Comparison of ENCODE assay signal across 21 mouse cellular contexts in the genomic region with DNA sequence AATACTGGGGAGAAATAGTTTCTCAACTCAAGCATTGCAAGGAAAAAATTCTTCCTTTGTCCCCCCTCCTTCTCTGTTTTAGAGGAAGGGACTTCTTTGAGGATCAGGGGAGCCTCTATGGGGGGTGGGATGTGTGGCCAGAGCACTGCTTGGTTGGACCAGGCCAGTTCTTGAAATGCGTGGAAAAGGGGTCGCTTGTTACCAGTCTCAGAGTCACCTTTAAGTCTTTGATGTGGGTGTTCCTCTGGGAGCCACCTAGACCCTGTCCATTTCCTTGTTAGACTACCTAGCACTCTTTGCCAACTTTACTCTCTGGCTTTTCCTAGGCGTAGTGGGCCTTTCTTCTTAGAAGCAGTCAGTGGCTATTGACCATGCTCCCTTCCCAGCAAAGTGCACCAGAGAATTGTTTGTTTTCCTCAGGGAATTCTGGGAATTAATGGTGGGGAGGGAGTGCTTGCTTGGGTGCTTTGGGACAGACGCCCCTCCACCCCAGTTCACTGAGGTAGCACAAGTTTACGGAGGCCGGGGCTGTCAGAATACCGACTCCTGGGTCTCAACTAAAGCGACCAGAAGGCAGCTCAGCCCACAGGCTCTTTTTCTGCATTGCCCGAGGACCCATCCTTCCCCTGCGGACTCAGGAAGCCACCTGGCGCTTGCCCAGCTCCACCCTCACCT. TPM values are rescaled to one million over a fixed set of nuclear protein-coding genes. Genes with fewer than 3 reads are reported as not detected.
A peak's percentile ranks its signal among the peaks of the same experiment; 100 is the strongest.
DNase-seq lines count a peak whose midpoint lies in the region; ATAC-seq and TF ChIP-seq lines count a peak whose summit lies in the region.
"Had no signal": no experiment of that assay in that cellular context is flagged by ENCODE, and none has a peak within 500 bp of the region (broad histone marks: within the 10 kb centered on the region; RNA-seq: fewer than 3 reads in every experiment).

No protein-coding gene starts in this region.

- peak overlapping the region; percentile 53; the same call in 1 of the 2 replicates for H3K27ac ChIP-seq in hindbrain, embryonic 10.5 days
- no peak overlapping the region for H3K27ac ChIP-seq in hindbrain, embryonic 12.5 days
- peak overlapping the region; percentile 45; the same call in 1 of the 2 replicates for H3K27ac ChIP-seq in hindbrain, postnatal 0 days
- H3K27ac ChIP-seq in midbrain, embryonic 16.5 days (ENCODE audit: low read length): 0 out of 2 replicates have a peak overlapping the region, but pooled peaks have one; percentile 3

- WGBS in hindbrain, embryonic 10.5 days: under 1% methylated on average over 11 of the region's 11 CpGs
- 1% methylated on average over 11 of the region's 11 CpGs for WGBS in hindbrain, embryonic 12.5 days
- whole genome bisulfite sequencing in hindbrain, postnatal 0 days: 7% methylated on average over 11 of the region's 11 CpGs
- 7% methylated on average over 11 of the region's 11 CpGs for WGBS in midbrain, embryonic 16.5 days

- peak overlapping the region; percentile 29; the same call in 1 of the 2 replicates for H3K4me3 ChIP-seq in hindbrain, embryonic 10.5 days
- no peak overlapping the region for H3K4me3 ChIP-seq in hindbrain, embryonic 12.5 days
- H3K4me3 ChIP-seq in hindbrain, postnatal 0 days (ENCODE audit: low read length): no peak overlapping the region
- no peak overlapping the region for H3K4me3 ChIP-seq in midbrain, embryonic 16.5 days (ENCODE audit: low read depth, low read length)

- H3K36me3 ChIP-seq in hindbrain, embryonic 10.5 days: no peaks in the 10 kb centered on the region
- H3K36me3 ChIP-seq in hindbrain, embryonic 12.5 days: no peaks in the 10 kb centered on the region
- H3K36me3 ChIP-seq in hindbrain, postnatal 0 days (ENCODE audit: insufficient read depth, low read length): no peaks in the 10 kb centered on the region
- no peaks in the 10 kb centered on the region for H3K36me3 ChIP-seq in midbrain, embryonic 16.5 days (ENCODE audit: control insufficient read depth, insufficient read depth, low read length)

- H3K27me3 ChIP-seq in hindbrain, embryonic 10.5 days (ENCODE audit: insufficient read depth, poor library complexity, severe bottlenecking): peaks cover 99% of the 10 kb centered on the region
- peaks cover 95% of the 10 kb centered on the region for H3K27me3 ChIP-seq in hindbrain, embryonic 12.5 days
- peaks cover 77% of the 10 kb centered on the region for H3K27me3 ChIP-seq in hindbrain, postnatal 0 days (ENCODE audit: insufficient read depth, low read length)
- peaks cover 53% of the 10 kb centered on the region for H3K27me3 ChIP-seq in midbrain, embryonic 16.5 days (ENCODE audit: control insufficient read depth, insufficient read depth, low read depth, low read length)

- H3K4me2 ChIP-seq in hindbrain, embryonic 12.5 days (replicated peaks): no peak overlapping the region
- H3K4me2 ChIP-seq in hindbrain, postnatal 0 days (ENCODE audit: low read depth, low read length): peak overlapping the region; percentile 33; the same call in 1 of the 2 replicates
- H3K4me2 ChIP-seq in midbrain, embryonic 16.5 days (ENCODE audit: low read length): peak overlapping the region; percentile 15; the same call in 1 of the 2 replicates

- H3K4me1 ChIP-seq in hindbrain, embryonic 10.5 days (replicated peaks): peaks cover 66% of the 10 kb centered on the region
- peaks cover 29% of the 10 kb centered on the region for H3K4me1 ChIP-seq in hindbrain, embryonic 12.5 days
- H3K4me1 ChIP-seq in hindbrain, postnatal 0 days (ENCODE audit: insufficient read depth, low read length): no peaks in the 10 kb centered on the region
- H3K4me1 ChIP-seq in midbrain, embryonic 16.5 days (ENCODE audit: control insufficient read depth, insufficient read depth, low read length): peaks cover 6% of the 10 kb centered on the region

- ATAC-seq in hindbrain, embryonic 12.5 days (ENCODE audit: low FRiP score): no peak
- ATAC-seq in hindbrain, postnatal 0 days: no peak
- no peak for ATAC-seq in midbrain, embryonic 16.5 days

- H3K9ac ChIP-seq in hindbrain, embryonic 12.5 days: no peak overlapping the region
- H3K9ac ChIP-seq in hindbrain, postnatal 0 days (replicated peaks; ENCODE audit: low read length): no peak overlapping the region
- H3K9ac ChIP-seq in midbrain, embryonic 16.5 days (ENCODE audit: low read depth, low read length): no peak overlapping the region

- TF ChIP-seq CTCF in hindbrain, postnatal 0 days (IDR thresholded peaks at IDR 0.05; ENCODE audit: low read depth): no peak

- H3K9me3 ChIP-seq in hindbrain, embryonic 10.5 days: no peaks in the 10 kb centered on the region
- H3K9me3 ChIP-seq in hindbrain, embryonic 12.5 days (replicated peaks): no peaks in the 10 kb centered on the region
- H3K9me3 ChIP-seq in hindbrain, postnatal 0 days (ENCODE audit: low read length): no peaks in the 10 kb centered on the region
- no peaks in the 10 kb centered on the region for H3K9me3 ChIP-seq in midbrain, embryonic 16.5 days (replicated peaks; ENCODE audit: control insufficient read depth, low read length, poor library complexity, severe bottlenecking)

- no peak for DNase-seq in hindbrain, embryonic 10.5 days (ENCODE audit: low spot score)
- peak; percentile 67 for DNase-seq in R1 (ENCODE audit: low read depth, low spot score)
- DNase-seq in hindbrain, postnatal 0 days (ENCODE audit: low spot score): no peak
- DNase-seq in ovary, postnatal 36 days (ENCODE audit: low spot score): no peak
- no peak for DNase-seq in left cerebral cortex, adult 18-20 months (ENCODE audit: low spot score in 2 of 2)
- no peak for DNase-seq in right cerebral cortex, postnatal 4 days
- DNase-seq: adrenal gland, adult 2 months; cerebellum, adult 18-20 months; kidney, adult 2 months; kidney, postnatal 25 days; liver; lung, adult 18-20 months; right cerebral cortex, adult 18-20 months; thymus, postnatal 4 days had no signal

RNA-seq across cellular contexts. Expression of a gene that starts 5.0 kb away (rescaled TPM):
- polyA plus RNA-seq in hindbrain, embryonic 10.5 days (2016; fragmentation: Nextera tagmentation; extraction: Ambion mirVana): 3.2 and 5.0 TPM in 2 replicates
- 2.9 and 3.6 TPM in 2 replicates for polyA plus RNA-seq in hindbrain, embryonic 12.5 days (2016; fragmentation: Nextera tagmentation; extraction: Ambion mirVana)
- total RNA-seq in hindbrain, postnatal 0 days (2014; rRNA removed): 17.8 and 40.7 TPM in 2 replicates
- 10.5 and 10.9 TPM in 2 replicates for polyA plus RNA-seq in hindbrain, postnatal 0 days (2015; fragmentation: Nextera tagmentation; extraction: Ambion mirVana)
- 8.5 and 8.7 TPM in 2 replicates for polyA plus RNA-seq in midbrain, embryonic 16.5 days (2015; fragmentation: Nextera tagmentation; extraction: Ambion mirVana)
- 1 to 10 TPM; 4.2 to 4.5 TPM for total RNA-seq in left cerebral cortex, adult 18-20 months (2021)
- total RNA-seq: adrenal gland, adult 2 months; common myeloid progenitor, adult 5-6 weeks; gastrocnemius, adult 8-10 months; MEL had no signal
- polyA plus RNA-seq: adrenal gland, adult 2 months; embryonic facial prominence, embryonic 14.5 days; heart, postnatal 0 days; kidney, adult 2 months had no signal
